Mouse (Mus musculus) embryo, embryonic 9.5 days (tissue): ENCODE measurements around the gene Rxfp2.

Source experiments
- DNase-seq: peaks from one replicate; pipeline ENCODE4 v3.0.0-alpha.2; 2017; ENCODE audit errors: extremely low spot score

Rxfp2 gene

DNA sequence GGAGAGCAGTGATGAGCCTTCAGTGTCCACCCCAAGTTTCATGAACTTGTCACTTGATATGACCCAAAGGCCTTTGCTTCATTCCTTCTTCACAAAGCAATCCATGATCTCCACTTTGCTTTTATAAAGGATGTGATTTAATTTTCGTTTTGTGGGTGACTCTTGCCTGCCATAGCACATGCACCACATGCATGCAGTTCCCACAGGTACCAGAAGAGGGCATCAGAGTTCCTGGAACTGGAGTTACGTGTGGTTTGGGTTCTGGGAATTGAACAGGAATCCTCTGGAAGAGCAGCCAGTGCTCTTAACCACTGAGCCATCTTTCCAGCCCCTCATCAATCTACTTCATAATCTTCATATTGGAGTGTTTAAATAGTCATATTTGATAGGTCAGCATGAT, 26.1 kb downstream of the Rxfp2 start:
- DNase-seq, result no peak

DNA sequence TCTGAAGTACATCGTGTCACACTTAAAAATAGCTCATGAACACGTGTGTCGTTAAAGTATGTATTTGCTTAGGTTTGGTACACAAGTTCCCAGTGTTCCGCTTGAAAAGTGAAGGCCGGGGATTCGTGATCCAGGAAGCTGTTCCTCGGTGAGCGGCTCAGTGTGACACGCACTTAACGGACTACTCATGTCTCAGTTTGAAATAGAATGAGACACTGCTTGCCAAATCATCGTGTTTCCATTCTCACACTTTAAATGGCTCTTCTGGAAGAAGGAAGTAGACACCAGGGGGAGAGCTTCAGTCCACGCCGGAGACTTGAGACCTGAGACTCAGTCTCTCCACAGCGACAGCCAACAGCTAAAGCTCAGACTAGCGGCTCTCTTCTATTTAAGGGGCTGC, 28.0 kb downstream of the Rxfp2 start:
- DNase-seq, result no peak

- peak; percentile 38 for DNase-seq
Measured at GRCm38 (mm10) chr5:150049946-150050345, 31.5 kb downstream of the Rxfp2 start.

- DNase-seq, result peak; percentile 52
Measured at GRCm38 (mm10) chr5:150051828-150052227, 33.4 kb downstream of the Rxfp2 start.

DNA sequence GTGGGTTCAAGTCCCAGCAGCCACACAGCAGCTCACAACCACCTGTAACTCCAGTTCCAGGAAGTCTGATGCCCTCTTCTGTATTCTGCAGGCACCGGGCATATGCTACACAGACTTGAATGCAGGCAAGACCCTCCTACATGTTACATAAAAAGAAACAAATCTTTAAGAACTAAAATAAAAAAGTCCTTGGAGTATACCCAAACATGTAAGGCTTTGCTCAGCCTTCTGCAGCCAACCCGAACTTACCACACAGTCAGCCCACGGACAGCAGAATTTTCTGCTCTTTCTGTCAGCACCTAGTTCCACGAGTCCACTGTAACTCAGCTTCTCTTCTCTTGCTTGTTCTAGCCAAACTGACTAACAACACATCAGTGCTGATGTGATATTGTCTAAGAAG, 34.8 kb downstream of the Rxfp2 start:
- DNase-seq, result no peak

- no peak for DNase-seq
Measured at GRCm38 (mm10) chr5:150053956-150054355, 35.5 kb downstream of the Rxfp2 start.

DNA sequence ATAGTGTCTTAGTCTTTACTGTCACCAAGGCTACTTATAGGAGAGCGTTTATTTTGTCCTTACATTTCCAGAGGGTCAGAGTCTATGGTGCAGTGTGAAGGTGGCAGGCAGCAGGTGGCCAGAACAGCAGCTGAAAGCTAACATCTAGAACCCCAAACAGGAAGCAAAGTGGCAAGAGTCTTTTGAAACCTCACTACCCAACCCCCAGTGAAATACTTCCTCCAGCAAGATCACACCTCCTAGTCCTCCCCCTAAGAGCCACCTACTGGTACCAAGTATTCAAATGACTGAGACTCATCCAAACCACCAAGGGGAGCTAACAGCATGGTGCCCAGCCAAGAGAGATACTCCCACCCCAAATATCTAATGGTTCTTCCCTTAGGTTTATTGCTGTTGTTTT, 36.8 kb downstream of the Rxfp2 start:
- no peak for DNase-seq

DNA sequence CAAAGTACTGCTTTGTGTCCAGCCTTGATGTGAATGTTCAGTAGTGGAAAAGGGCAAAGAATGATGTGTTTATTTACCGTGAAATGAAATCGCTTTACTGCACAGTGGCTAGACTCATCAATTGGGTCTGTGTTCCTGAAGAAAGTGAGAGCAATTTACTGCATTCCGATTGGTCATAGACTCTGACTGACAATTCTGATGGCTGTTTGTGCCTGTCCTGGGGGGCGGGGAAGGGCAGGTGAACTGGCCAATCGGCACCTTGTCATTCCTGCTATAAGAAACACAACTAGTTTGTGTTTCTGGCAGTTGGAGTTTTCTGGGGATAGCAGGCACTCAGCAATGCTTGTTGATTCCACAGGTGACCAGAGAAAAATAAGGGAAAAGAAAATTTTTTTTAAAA, 37.6 kb downstream of the Rxfp2 start:
- DNase-seq, result no peak

- DNase-seq, result no peak
Measured at GRCm38 (mm10) chr5:150058845-150059244, 40.4 kb downstream of the Rxfp2 start.

DNA sequence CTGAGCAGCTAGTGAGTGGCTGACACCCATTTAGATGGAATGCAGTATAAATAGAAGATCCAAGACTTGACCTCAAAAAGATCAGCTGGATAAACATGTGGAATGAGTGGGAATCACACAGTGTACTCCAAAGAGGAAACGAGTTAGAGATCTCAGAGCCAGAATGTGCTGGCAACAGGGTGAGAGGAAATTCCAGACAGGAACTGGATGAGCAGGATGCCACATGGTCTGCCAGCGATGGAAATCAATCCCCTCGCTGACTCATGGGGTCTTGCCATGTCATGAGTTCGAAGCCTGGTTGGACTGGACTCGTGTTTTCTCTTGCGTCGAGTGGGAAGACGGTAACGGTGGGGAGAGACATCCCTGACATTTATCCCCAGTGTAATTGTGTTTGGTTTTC, 41.0 kb downstream of the Rxfp2 start:
- no peak for DNase-seq

DNA sequence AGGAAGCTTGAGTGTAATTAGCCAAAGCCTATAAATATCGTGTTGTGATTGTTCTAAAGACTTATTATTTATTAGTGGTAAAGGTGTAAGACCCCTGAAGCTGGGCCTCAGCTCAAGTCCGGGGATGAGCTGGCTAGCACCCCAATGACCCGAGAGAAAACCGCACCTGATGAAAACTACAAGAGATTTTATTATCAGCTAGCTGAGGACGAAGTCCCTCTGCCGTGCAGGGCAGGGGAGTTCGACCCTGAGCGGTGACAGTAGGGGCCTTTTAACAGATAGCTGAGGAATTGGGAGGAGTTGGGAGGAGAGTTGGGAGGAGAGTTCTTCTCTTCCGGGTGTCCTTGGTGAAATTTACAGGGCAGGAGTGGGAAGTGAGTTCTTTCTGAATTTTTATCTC, 42.6 kb downstream of the Rxfp2 start:
- no peak for DNase-seq

DNA sequence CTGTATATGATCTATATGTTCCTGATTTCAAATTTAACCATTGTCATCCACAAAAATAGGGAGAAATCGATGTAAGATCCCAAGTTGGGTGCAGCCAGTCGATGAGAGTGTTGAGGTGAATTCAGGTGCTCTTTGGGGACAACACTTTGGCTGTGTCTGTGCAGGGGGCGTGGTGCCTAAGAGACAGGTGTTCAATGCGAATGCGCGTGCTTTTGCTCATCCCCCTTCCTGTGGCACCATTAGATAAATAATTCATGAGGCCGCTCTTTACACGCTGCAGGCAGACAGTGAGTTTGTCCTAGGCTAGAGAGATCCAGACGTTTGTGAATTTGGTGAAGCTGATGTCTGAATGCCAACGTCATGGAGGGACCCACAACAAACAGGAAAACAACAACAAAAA, 45.8 kb downstream of the Rxfp2 start:
- DNase-seq, result no peak

- no peak for DNase-seq
Measured at GRCm38 (mm10) chr5:150070086-150070485, 51.6 kb downstream of the Rxfp2 start.

DNA sequence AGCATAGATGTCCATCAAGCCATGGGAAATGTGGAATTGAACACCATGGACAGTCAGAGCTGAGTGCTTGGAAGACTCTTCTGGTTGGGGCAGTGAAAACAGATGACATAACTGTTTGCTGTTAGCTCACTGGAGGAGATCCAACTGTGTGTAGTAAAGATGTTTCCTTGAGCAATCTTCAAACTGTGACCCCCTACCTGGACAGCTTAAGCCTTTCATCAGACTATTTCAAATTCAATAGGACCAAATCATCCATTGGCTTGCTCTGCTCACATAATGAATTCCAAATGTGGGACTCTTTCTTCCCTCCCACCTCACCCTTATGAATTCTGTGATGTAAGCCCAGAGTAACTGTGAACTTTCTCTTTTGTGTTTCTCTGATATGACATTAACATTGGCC, 53.3 kb downstream of the Rxfp2 start:
- no peak for DNase-seq

- peak; percentile 70 for DNase-seq
Measured at GRCm38 (mm10) chr5:150079866-150080797, 61.7 kb downstream of the Rxfp2 start.

GRCm38 (mm10) chr5:150082696-150083095, 64.2 kb downstream of the Rxfp2 start:
- DNase-seq, result no peak

DNA sequence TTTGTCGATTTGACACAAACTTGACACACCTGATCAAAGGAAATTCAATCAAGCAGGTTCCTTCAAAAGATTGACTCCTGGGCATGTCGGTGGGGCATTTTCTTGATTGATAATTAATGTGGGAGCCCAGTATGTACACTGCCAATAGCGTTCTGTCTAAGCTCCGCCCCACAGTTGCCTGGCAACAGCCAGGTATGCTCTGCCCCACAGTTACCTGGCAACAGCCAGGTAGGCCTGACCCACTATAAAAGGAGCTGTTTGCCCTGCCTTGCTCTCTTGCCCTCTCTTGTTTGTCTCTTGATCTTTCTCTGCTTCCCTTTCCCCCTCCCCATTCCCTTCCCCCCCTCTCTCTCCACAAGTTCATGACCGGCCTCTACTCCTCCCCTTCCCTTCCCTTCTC, 64.7 kb downstream of the Rxfp2 start:
- DNase-seq, result no peak

- DNase-seq, result peak; percentile 47
Measured at GRCm38 (mm10) chr5:150097620-150098019, 79.1 kb downstream of the Rxfp2 start.

DNA sequence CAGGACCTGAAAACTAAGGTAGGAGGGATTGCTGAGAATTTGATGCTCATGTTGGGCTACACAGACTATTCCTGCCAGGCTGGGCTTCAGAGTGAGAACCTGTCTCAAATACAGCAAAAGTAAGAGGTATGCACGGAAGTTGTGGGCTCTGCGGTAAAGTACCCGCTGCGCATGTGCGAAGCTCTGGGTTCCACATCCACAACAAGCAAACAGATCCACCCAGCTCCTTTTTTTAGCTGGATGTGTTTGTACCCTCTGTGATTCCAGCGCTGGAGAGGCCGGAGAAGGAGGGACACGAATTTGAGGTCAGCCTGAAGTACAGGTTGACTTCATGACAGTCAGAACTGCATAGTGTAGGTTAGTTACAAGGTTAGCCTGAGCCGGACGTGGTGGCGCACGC, 80.3 kb downstream of the Rxfp2 start:
- no peak for DNase-seq

GRCm38 (mm10) chr5:150101789-150102188, 83.3 kb downstream of the Rxfp2 start:
- DNase-seq, result no peak

GRCm38 (mm10) chr5:150106358-150106757, 87.9 kb downstream of the Rxfp2 start:
- DNase-seq, result no peak

- no peak for DNase-seq
Measured at GRCm38 (mm10) chr5:150111236-150111635, 92.8 kb downstream of the Rxfp2 start.

DNA sequence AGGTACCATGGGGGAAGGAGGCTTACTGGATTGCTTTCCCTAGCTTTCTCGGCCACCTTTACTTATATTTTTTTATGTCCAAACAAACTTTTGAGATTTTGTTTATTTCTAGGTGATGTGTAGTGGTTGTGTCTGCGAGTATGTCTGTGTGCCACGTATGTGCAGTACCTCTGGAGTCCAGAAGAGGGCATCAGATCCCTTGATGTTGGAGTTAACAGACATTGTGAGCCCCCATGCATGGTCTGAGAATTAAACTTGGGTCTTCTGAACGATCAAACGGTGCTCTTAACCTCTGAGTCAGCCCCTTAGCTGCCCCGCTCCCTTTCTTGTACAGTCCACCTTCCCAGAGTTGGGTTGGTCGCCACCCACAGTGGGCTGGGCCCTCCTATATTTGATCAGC, 95.5 kb downstream of the Rxfp2 start:
- no peak for DNase-seq

DNA sequence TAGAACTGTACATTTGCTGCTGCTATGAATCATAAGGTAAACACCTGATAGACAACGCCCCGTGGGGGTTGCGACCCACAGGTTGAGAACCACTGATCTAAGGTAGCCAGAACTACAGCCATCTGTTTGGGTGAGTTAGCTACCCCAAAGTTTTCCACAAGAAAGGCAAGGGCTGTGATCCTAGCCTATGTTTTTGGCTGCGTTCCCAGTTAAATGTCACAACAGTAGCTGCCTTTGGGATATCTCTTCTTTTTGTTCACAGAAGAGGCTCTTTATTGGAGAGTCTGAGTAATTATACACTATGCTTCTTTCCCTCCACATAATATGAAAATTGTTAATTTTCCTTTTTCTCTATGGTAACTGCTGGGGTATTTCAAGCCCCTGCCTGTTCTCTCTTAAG, 96.3 kb downstream of the Rxfp2 start:
- no peak for DNase-seq
